Mouse (Mus musculus): ENCODE measurements at regions not wholly inside any gene's neighbourhood (a gene's known extent, or its start where the extent isn't known, plus 50 kb on each side); places are given as distances from the start of the nearest gene placed in this dataset.

- intact Hi-C loops (cut with DNase I), result no loop called here
- Histone ChIP-seq H3K27me3 (ENCODE audit: control insufficient read depth, insufficient read depth, low read length) (no peaks in the 10 kb centered on the region), H3K36me3 (ENCODE audit: control insufficient read depth, insufficient read depth, low read length) (no peaks in the 10 kb centered on the region), H3K4me3 (no peak overlapping the region), H3K79me2 (replicated peaks; ENCODE audit: control insufficient read depth, insufficient read depth, low read length) (no peaks in the 10 kb centered on the region), H3K9ac (ENCODE audit: low read depth, low read length) (no peak overlapping the region), H3K4me1 (ENCODE audit: control insufficient read depth, insufficient read depth, low read length) (no peaks in the 10 kb centered on the region), H3K27ac (no peak overlapping the region)
- TF ChIP-seq EP300 (IDR thresholded peaks at IDR 0.05; ENCODE audit: insufficient read depth, low read depth, low read length) (no peak), CTCF (IDR thresholded peaks at IDR 0.05) (no peak), POLR2A (IDR thresholded peaks at IDR 0.05; ENCODE audit: insufficient read depth, low read depth, low read length) (no peak)
- DNase-seq, result no peak
- 80% methylated on average over 2 of the region's 2 CpGs for WGBS
Measured at GRCm38 (mm10) chr10:38147421-38147820, 674.2 kb downstream of the Rfpl4b start.

GRCm38 (mm10) chr10:38139196-38139595 lies 682.4 kb downstream of the Rfpl4b start:
- no peaks in the 10 kb centered on the region for H3K36me3 ChIP-seq (ENCODE audit: control insufficient read depth, insufficient read depth, low read length)
- intact Hi-C loops (cut with DNase I), result no loop called here
- DNase-seq, result no peak

GRCm38 (mm10) chr10:38121911-38122573 lies 699.5 kb downstream of the Rfpl4b start:
- peak; percentile 26 to 50 for DNase-seq
- TF ChIP-seq POLR2A (IDR thresholded peaks at IDR 0.05; ENCODE audit: insufficient read depth, low read depth, low read length) (no peak), EP300 (IDR thresholded peaks at IDR 0.05; ENCODE audit: insufficient read depth, low read depth, low read length) (no peak), CTCF (IDR thresholded peaks at IDR 0.05) (0 out of 2 replicates have a peak, but pooled peaks have one; percentile 7)
- H3K36me3 ChIP-seq (ENCODE audit: control insufficient read depth, insufficient read depth, low read length), result no peaks in the 10 kb centered on the region
- H3K27me3 ChIP-seq (ENCODE audit: control insufficient read depth, insufficient read depth, low read length), result no peaks in the 10 kb centered on the region
- H3K27ac ChIP-seq, result no peak overlapping the region; the same call in 1 of the 2 replicates
- H3K9ac ChIP-seq (ENCODE audit: low read depth, low read length), result no peak overlapping the region
- no peaks in the 10 kb centered on the region for H3K79me2 ChIP-seq (replicated peaks; ENCODE audit: control insufficient read depth, insufficient read depth, low read length)
- 61% methylated on average over 3 of the region's 3 CpGs for WGBS
- H3K4me1 ChIP-seq (ENCODE audit: control insufficient read depth, insufficient read depth, low read length), result no peaks in the 10 kb centered on the region
- H3K4me3 ChIP-seq, result no peak overlapping the region
- intact Hi-C loops (cut with DNase I), result no loop called here

More at GRCm38 (mm10) chr10:38139196-38139595, 682.4 kb downstream of the Rfpl4b start:
- no peaks in the 10 kb centered on the region for H3K4me1 ChIP-seq (ENCODE audit: control insufficient read depth, insufficient read depth, low read length)
- H3K27me3 ChIP-seq (ENCODE audit: control insufficient read depth, insufficient read depth, low read length), result no peaks in the 10 kb centered on the region
- no peak overlapping the region for H3K9ac ChIP-seq (ENCODE audit: low read depth, low read length)
- no peak overlapping the region for H3K4me3 ChIP-seq
- H3K79me2 ChIP-seq (replicated peaks; ENCODE audit: control insufficient read depth, insufficient read depth, low read length), result no peaks in the 10 kb centered on the region
- H3K27ac ChIP-seq, result no peak overlapping the region
- TF ChIP-seq CTCF (IDR thresholded peaks at IDR 0.05) (no peak), EP300 (IDR thresholded peaks at IDR 0.05; ENCODE audit: insufficient read depth, low read depth, low read length) (no peak), POLR2A (IDR thresholded peaks at IDR 0.05; ENCODE audit: insufficient read depth, low read depth, low read length) (no peak)

GRCm38 (mm10) chr10:38118601-38119000 lies 703.0 kb downstream of the Rfpl4b start:
- H3K27ac ChIP-seq, result no peak overlapping the region
- no peak for TF ChIP-seq CTCF (IDR thresholded peaks at IDR 0.05)
- TF ChIP-seq EP300 (IDR thresholded peaks at IDR 0.05; ENCODE audit: insufficient read depth, low read depth, low read length), result no peak
- no peak for TF ChIP-seq POLR2A (IDR thresholded peaks at IDR 0.05; ENCODE audit: insufficient read depth, low read depth, low read length)
- H3K27me3 ChIP-seq (ENCODE audit: control insufficient read depth, insufficient read depth, low read length), result no peaks in the 10 kb centered on the region
- H3K36me3 ChIP-seq (ENCODE audit: control insufficient read depth, insufficient read depth, low read length), result no peaks in the 10 kb centered on the region
- intact Hi-C loops (cut with DNase I), result no loop called here
- no peak overlapping the region for H3K9ac ChIP-seq (ENCODE audit: low read depth, low read length)
- H3K4me3 ChIP-seq, result no peak overlapping the region
- no peaks in the 10 kb centered on the region for H3K4me1 ChIP-seq (ENCODE audit: control insufficient read depth, insufficient read depth, low read length)
- DNase-seq, result no peak
- no peaks in the 10 kb centered on the region for H3K79me2 ChIP-seq (replicated peaks; ENCODE audit: control insufficient read depth, insufficient read depth, low read length)
- 91% methylated on average over 1 of the region's 1 CpGs for WGBS

GRCm38 (mm10) chr10:38116516-38116915 lies 705.1 kb downstream of the Rfpl4b start:
- Histone ChIP-seq H3K27me3 (ENCODE audit: control insufficient read depth, insufficient read depth, low read length) (no peaks in the 10 kb centered on the region), H3K36me3 (ENCODE audit: control insufficient read depth, insufficient read depth, low read length) (no peaks in the 10 kb centered on the region), H3K79me2 (replicated peaks; ENCODE audit: control insufficient read depth, insufficient read depth, low read length) (no peaks in the 10 kb centered on the region), H3K27ac (no peak overlapping the region), H3K4me3 (no peak overlapping the region), H3K4me1 (ENCODE audit: control insufficient read depth, insufficient read depth, low read length) (no peaks in the 10 kb centered on the region), H3K9ac (ENCODE audit: low read depth, low read length) (no peak overlapping the region)
- intact Hi-C loops (cut with DNase I), result no loop called here
- TF ChIP-seq EP300 (IDR thresholded peaks at IDR 0.05; ENCODE audit: insufficient read depth, low read depth, low read length) (no peak), POLR2A (IDR thresholded peaks at IDR 0.05; ENCODE audit: insufficient read depth, low read depth, low read length) (no peak)
- 63% methylated on average over 1 of the region's 1 CpGs for WGBS
- DNase-seq, result no peak

- H3K4me1 ChIP-seq (ENCODE audit: control insufficient read depth, insufficient read depth, low read length), result no peaks in the 10 kb centered on the region
- intact Hi-C loops (cut with DNase I), result no loop called here
- no peaks in the 10 kb centered on the region for H3K36me3 ChIP-seq (ENCODE audit: control insufficient read depth, insufficient read depth, low read length)
- no peak overlapping the region for H3K4me3 ChIP-seq
- H3K27ac ChIP-seq, result no peak overlapping the region
- H3K27me3 ChIP-seq (ENCODE audit: control insufficient read depth, insufficient read depth, low read length), result no peaks in the 10 kb centered on the region
- no peak for DNase-seq
- no peak overlapping the region for H3K9ac ChIP-seq (ENCODE audit: low read depth, low read length)
- WGBS, result 83% methylated on average over 2 of the region's 2 CpGs
- no peaks in the 10 kb centered on the region for H3K79me2 ChIP-seq (replicated peaks; ENCODE audit: control insufficient read depth, insufficient read depth, low read length)
- no peak for TF ChIP-seq POLR2A (IDR thresholded peaks at IDR 0.05; ENCODE audit: insufficient read depth, low read depth, low read length)
Measured at GRCm38 (mm10) chr10:38114194-38114593, 707.4 kb downstream of the Rfpl4b start.
